Mouse (Mus musculus): ENCODE data around the gene Olfr24. TPM values are rescaled to one million over a fixed set of nuclear protein-coding genes. Genes with fewer than 3 reads are reported as not detected.
"Not testable (repeated sequence)": the region's sequence is repeated elsewhere in the genome, so short reads cannot be mapped to it uniquely, and the experiment has no call there.

Gene Olfr24
- polyA plus RNA-seq (2016; fragmentation: Nextera tagmentation; extraction: Ambion mirVana), result not detected in 2 replicates

DNA sequence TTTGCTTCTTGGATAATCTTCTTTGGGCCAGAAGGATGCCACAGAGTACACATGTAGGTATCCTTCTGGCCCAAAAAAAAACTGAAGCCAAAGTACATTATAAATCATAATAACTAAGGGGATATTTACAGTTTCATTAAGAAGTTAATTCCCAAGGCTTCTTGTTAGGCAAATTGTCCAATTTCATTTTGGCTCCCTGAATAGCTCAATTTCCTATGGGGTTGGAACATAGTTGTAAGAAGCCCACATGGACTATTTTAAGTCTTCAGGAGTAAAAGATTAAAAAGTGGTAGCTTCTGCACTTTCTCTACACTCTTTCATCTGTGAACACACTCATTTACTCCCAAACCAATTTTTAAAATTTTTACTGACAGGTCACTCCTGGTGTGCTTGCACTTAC is at the start of gene Olfr24:
Olfr24 (minus strand) TSS at position 101 of the 400 bp plus-strand sequence.
- Histone ChIP-seq H3K36me3 (replicated peaks) (no peaks in the 10 kb centered on the region), H3K4me3 (no peak within 1 kb of the TSS)
- DNase-seq (ENCODE audit: extremely low spot score, low spot score), result no peak

DNA sequence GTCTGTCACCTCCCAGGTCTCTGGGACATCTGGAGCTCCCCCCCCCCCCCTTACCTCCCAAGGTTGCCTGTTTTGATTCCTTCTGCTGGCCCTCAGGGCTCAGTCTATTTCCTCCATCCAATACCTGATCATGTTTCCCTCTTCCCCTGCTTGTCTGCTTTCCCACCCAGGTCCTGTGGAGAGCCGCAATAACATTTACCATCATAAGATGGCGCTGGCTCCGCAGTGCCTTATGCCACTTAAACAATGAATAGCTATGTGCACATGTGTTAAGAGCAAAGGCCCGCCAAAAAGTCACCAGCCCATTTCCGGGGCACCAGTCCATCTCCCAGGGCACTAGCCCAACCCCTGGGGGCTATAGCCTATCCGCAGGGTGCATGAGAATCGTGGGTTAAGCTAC is 21.5 kb upstream of the Olfr24 start:
- DNase-seq (ENCODE audit: extremely low spot score, low spot score), result no peak
- Histone ChIP-seq H3K36me3 (replicated peaks) (no peaks in the 10 kb centered on the region), H3K4me1 (no peaks in the 10 kb centered on the region), H3K4me3 (no peak overlapping the region), H3K27me3 (ENCODE audit: poor library complexity, severe bottlenecking) (no peaks in the 10 kb centered on the region), H3K27ac (no peak overlapping the region), H3K9me3 (no peaks in the 10 kb centered on the region)
- WGBS, result 54% methylated on average over 7 of the region's 7 CpGs

More for the DNA sequence above, at the start of gene Olfr24:
- Histone ChIP-seq H3K9me3 (no peaks in the 10 kb centered on the region), H3K27me3 (ENCODE audit: poor library complexity, severe bottlenecking) (no peaks in the 10 kb centered on the region), H3K27ac (no peak within 1 kb of the TSS), H3K4me1 (no peaks in the 10 kb centered on the region)

DNA sequence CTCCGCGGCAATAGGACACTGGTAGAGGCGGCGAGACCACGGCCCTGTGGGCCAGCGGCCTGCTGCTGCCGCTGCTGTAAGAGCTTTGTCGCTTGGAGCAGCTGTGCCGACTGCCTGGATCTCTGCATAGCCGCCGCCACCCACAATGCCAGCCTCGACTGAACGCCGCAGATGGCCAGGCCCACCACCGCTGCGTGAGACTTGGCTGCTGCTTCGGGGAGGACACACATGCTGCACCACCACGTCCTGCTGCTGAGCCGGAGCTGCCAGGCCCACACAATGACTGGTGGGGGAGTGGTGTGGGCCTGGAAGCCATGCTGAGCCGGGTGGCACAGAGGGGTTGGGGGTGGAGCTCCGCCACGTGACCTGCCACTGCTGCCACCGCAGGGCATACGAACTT is 15.7 kb upstream of the Olfr24 start:
- Histone ChIP-seq H3K27ac (no peak overlapping the region), H3K9me3 (peaks cover 9% of the 10 kb centered on the region; the same call in 1 of the 2 replicates), H3K36me3 (replicated peaks) (no peaks in the 10 kb centered on the region), H3K4me3 (no peak overlapping the region), H3K4me1 (no peaks in the 10 kb centered on the region), H3K27me3 (ENCODE audit: poor library complexity, severe bottlenecking) (no peaks in the 10 kb centered on the region)
- WGBS, result 69% methylated on average over 24 of the region's 24 CpGs
- no peak for DNase-seq (ENCODE audit: extremely low spot score, low spot score)

DNA sequence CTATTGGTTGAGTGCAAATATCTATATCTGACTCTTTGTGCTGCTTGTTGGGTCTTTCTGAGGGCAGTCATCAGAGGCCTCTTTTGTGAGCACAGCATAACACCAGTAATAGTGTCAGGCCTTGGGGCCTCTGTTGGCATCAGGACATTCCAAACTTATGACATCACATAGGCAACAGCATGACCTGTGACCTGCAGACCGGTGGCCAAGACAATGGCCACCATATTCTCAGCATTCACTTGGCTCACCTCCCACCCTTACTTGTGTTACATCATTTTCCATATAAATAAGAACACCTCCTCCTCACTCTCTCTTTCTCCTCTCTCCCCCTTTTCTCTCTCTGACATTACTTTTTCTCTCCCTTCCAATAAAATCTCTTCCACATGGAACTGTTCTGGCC is 15.2 kb upstream of the Olfr24 start:
- Histone ChIP-seq H3K27ac (no peak overlapping the region), H3K4me1 (no peaks in the 10 kb centered on the region), H3K4me3 (no peak overlapping the region), H3K27me3 (ENCODE audit: poor library complexity, severe bottlenecking) (no peaks in the 10 kb centered on the region), H3K9me3 (peaks cover 9% of the 10 kb centered on the region; the same call in 1 of the 2 replicates), H3K36me3 (replicated peaks) (no peaks in the 10 kb centered on the region)
- WGBS, result 79% methylated on average over 1 of the region's 1 CpGs
- DNase-seq (ENCODE audit: extremely low spot score, low spot score), result no peak

DNA sequence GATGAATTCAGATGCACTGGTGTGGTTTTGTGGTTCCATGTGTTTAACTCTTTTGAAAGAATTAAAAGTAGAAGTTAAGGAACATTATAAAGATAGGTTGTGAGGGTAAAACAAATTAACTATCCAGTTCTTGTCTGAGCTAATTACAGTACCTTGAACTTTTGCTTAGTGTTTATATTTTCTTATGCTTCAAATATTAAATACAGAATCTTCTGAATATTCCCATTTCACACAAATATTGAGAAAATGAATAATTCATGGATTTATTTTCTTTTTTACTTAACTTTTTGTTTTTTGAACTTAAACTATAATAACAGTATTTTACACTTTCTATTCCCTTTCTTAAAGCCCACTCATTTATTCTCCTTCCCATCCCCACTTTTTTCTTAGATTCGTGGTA is 8.2 kb downstream of the Olfr24 start:
- H3K9me3 ChIP-seq, result 0 out of 2 replicates have a peak, but pooled peaks cover 4% of the 10 kb centered on the region
- DNase-seq (ENCODE audit: extremely low spot score, low spot score), result no peak
- H3K4me3 ChIP-seq, result no peak overlapping the region
- no peaks in the 10 kb centered on the region for H3K4me1 ChIP-seq
- no peak overlapping the region for H3K27ac ChIP-seq
- WGBS, result 66% methylated on average over 1 of the region's 1 CpGs
- H3K36me3 ChIP-seq (replicated peaks), result no peaks in the 10 kb centered on the region
- no peaks in the 10 kb centered on the region for H3K27me3 ChIP-seq (ENCODE audit: poor library complexity, severe bottlenecking)

DNA sequence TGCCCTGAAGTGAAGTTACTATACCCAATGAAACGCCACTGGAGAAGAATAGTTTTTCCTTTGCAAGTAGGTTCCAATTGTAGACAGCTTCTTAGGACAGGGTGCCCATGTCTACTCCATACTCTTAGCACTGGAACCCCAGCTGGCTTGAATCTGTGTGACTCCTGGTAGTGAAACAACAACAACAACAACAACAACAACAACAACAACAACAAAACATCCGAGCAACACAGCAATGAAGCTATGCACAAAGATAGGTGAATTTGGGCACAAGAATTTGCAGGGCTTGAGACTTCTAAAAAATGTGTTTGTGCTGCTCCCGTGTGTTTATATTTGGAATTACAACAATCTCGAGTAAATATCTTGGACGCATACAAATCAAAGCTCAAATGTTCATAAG is 19.2 kb downstream of the Olfr24 start:
- 31% methylated on average over 5 of the region's 5 CpGs for WGBS
- H3K36me3 ChIP-seq (replicated peaks), result no peaks in the 10 kb centered on the region
- no peak overlapping the region for H3K27ac ChIP-seq
- H3K4me3 ChIP-seq, result no peak overlapping the region
- no peaks in the 10 kb centered on the region for H3K27me3 ChIP-seq (ENCODE audit: poor library complexity, severe bottlenecking)
- no peaks in the 10 kb centered on the region for H3K9me3 ChIP-seq
- DNase-seq (ENCODE audit: extremely low spot score, low spot score), result no peak
- H3K4me1 ChIP-seq, result no peaks in the 10 kb centered on the region

DNA sequence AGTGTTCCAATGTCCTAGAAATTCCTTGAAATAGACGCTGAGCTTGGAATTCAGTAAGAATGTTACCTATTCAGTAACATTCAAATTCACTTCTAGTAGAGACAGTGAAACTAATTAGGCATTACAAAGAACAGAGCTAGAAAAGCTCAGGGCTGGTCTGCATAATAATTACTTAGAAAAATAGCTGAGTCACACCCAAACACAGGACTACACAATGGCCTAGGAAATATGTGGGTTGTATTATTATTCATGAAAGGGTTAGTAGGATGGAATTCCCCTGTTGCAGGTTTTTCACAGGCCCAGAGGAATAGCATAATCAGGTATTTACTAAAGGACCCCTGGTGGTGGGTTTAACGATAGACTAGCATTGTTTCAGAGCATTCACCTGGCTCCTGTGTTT is 29.6 kb downstream of the Olfr24 start:
- 77% methylated on average over 2 of the region's 2 CpGs for WGBS
- not testable (repeated sequence) for H3K9me3 ChIP-seq; H3K36me3 ChIP-seq (replicated peaks); H3K4me3 ChIP-seq; H3K4me1 ChIP-seq; DNase-seq (ENCODE audit: extremely low spot score, low spot score); H3K27me3 ChIP-seq (ENCODE audit: poor library complexity, severe bottlenecking); H3K27ac ChIP-seq

DNA sequence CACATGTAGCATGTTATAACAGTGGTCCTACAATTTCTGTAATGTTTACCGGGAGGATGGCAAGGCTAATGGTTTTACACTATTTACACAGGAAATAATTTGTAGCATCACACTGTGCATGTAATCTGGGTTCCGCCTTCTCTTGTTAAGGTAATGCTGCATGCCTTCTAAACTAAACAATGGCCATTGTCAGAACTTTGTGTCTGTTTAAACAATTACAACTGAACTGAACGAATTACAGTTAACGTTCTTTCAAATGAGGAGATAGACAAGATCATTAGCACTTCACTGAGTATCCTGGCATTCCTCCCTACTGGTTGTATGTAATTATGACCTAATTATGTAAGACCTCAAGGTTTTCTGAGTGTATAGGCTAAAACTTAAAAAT is 41.1 kb downstream of the Olfr24 start:
- WGBS, result 42% methylated on average over 4 of the region's 4 CpGs
- Histone ChIP-seq H3K4me3 (no peak overlapping the region), H3K36me3 (replicated peaks) (no peaks in the 10 kb centered on the region), H3K27ac (no peak overlapping the region), H3K9me3 (no peaks in the 10 kb centered on the region), H3K4me1 (peaks cover 15% of the 10 kb centered on the region), H3K27me3 (ENCODE audit: poor library complexity, severe bottlenecking) (no peaks in the 10 kb centered on the region)
- DNase-seq (ENCODE audit: extremely low spot score, low spot score), result no peak

DNA sequence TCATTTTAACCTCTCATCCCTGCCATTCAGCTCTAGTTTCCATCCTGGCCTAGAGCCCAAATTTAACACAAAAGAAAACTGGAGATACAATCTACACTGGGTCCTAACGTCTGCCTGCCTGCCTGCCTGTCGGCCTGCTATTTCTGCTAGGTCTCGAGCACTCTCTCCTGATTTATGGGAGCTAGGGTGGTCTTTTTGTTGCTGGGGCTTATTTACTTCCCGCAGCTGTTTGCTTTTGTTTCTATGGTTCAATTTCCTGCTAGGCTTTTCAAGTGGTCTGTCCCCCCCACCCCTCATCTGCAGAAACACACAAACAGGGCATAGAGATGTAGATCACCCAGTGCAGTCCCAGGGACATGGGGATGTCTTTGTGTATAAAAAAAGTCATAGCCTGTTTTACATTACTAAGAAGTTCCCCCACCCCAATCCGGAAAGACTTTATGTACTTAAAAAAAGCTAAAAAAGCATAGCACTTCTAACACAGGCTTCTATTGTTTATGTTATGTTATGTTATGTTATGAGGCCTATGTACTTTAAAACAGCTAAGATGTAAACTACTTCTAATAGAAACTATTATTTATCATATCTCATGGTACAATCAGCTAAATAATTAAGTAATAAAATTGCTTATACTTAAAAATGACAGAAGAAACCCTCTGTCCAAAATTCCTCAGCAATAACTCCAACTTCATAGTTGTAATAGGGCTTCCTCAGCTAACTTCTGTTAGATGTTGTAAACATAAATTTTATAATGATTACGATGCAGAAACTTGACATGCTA is 41.7 kb downstream of the Olfr24 start:
- H3K27me3 ChIP-seq (ENCODE audit: poor library complexity, severe bottlenecking), result no peaks in the 10 kb centered on the region
- peaks cover 15% of the 10 kb centered on the region for H3K4me1 ChIP-seq
- H3K9me3 ChIP-seq, result no peaks in the 10 kb centered on the region
- 23% methylated on average over 6 of the region's 6 CpGs for WGBS
- no peak overlapping the region for H3K4me3 ChIP-seq
- H3K36me3 ChIP-seq (replicated peaks), result no peaks in the 10 kb centered on the region
- 0 out of 2 replicates have a peak overlapping the region, but pooled peaks have one; percentile 40 for H3K27ac ChIP-seq
- peak; percentile 15 for DNase-seq (ENCODE audit: extremely low spot score, low spot score)

DNA sequence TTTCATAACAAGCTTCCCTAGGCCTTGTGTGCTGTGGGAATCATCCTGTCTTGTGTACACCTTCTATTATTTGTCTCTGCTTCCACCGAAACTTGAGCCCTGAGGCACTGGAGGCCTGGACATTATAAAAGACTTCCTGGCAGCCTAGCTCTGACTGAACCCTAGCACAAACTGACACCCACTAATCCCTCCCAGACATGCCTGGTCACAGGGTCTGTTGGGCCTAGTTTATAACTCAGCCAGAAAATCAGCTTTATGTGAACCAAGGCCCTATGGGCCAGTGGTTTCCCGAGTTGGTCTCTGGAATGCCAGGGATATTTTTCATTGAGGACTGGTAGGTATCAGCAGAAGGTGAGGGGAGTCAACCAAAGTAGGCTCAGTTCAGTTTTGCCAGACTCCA is 42.8 kb downstream of the Olfr24 start:
- H3K27ac ChIP-seq, result peak overlapping the region; percentile 15; the same call in 1 of the 2 replicates
- H3K36me3 ChIP-seq (replicated peaks), result no peaks in the 10 kb centered on the region
- no peaks in the 10 kb centered on the region for H3K27me3 ChIP-seq (ENCODE audit: poor library complexity, severe bottlenecking)
- WGBS, result 24% methylated on average over 2 of the region's 2 CpGs
- peaks cover 15% of the 10 kb centered on the region for H3K4me1 ChIP-seq
- no peak for DNase-seq (ENCODE audit: extremely low spot score, low spot score)
- no peak overlapping the region for H3K4me3 ChIP-seq
- H3K9me3 ChIP-seq, result no peaks in the 10 kb centered on the region

DNA sequence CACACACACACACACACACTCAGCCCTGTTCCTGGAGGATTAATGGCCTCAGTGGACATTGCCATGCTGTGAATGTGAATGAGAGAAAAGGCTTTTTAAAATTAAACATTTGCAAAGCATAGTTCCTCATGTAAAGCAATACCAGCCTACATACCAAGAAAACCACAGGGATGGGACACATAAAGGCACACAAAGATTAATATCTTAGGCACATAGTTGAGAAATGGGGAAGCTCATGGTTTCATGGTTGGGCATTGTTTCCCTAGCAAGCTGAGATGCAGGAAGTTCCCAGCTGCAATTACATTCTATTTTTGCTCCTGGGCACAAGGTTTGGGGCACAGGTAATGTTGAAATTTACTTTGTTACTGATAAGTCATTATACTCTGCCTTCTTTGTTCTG is 58.2 kb downstream of the Olfr24 start:
- H3K9me3 ChIP-seq, result no peaks in the 10 kb centered on the region
- no peaks in the 10 kb centered on the region for H3K4me1 ChIP-seq
- no peaks in the 10 kb centered on the region for H3K27me3 ChIP-seq (ENCODE audit: poor library complexity, severe bottlenecking)
- no peak for DNase-seq (ENCODE audit: extremely low spot score, low spot score)
- H3K27ac ChIP-seq, result no peak overlapping the region
- H3K4me3 ChIP-seq, result no peak overlapping the region
- no peaks in the 10 kb centered on the region for H3K36me3 ChIP-seq (replicated peaks)

All from forebrain, embryonic 10.5 days (tissue).